Mouse (Mus musculus): ENCODE measurements around the gene Cyp2u1. TPM values are rescaled to one million over a fixed set of nuclear protein-coding genes. Genes with fewer than 3 reads are reported as not detected.
A peak's percentile ranks its signal among the peaks of the same experiment; 100 is the strongest.

Gene Cyp2u1
- total and polyA plus RNA-seq, 2 experiments from 2014 or later, result 21.4 to 47.2 TPM

- no peak overlapping the region for H3K9ac ChIP-seq (replicated peaks; ENCODE audit: low read depth, low read length)
- DNase-seq (ENCODE audit: low spot score) (no peak), ATAC-seq (ENCODE audit: insufficient read depth, low read depth) (no peak)
- H3K27ac ChIP-seq (ENCODE audit: low read depth), result no peak overlapping the region
- TF ChIP-seq EP300 (IDR thresholded peaks at IDR 0.05; ENCODE audit: low read depth), result no peak
- TF ChIP-seq CTCF (IDR thresholded peaks at IDR 0.05; ENCODE audit: low read depth), result peak; percentile 16; the same call in 1 of the 2 replicates
- H3K27me3 ChIP-seq (ENCODE audit: control insufficient read depth, insufficient read depth, low read length), result no peaks in the 10 kb centered on the region
- no peak overlapping the region for H3K4me3 ChIP-seq (ENCODE audit: low read depth, low read length)
- H3K4me1 ChIP-seq (ENCODE audit: control insufficient read depth, insufficient read depth), result peaks cover 11% of the 10 kb centered on the region
- H3K4me2 ChIP-seq (ENCODE audit: low read depth, low read length), result no peak overlapping the region
- peaks cover 22% of the 10 kb centered on the region; the same call in 1 of the 2 replicates for H3K36me3 ChIP-seq (replicated peaks; ENCODE audit: control insufficient read depth, insufficient read depth, low read length)
- 51% methylated on average over 3 of the region's 3 CpGs for WGBS
- no peaks in the 10 kb centered on the region for H3K9me3 ChIP-seq (replicated peaks; ENCODE audit: control insufficient read depth, low read length)
Observed at GRCm38 (mm10) chr3:131294503-131294902, 8.5 kb downstream of the Cyp2u1 start.

- H3K4me2 ChIP-seq (ENCODE audit: low read depth, low read length), result no peak overlapping the region
- H3K4me3 ChIP-seq (ENCODE audit: low read depth, low read length), result no peak overlapping the region
- no peak overlapping the region for H3K27ac ChIP-seq (ENCODE audit: low read depth)
- WGBS, result 74% methylated on average over 3 of the region's 3 CpGs
- no peak for DNase-seq (ENCODE audit: low spot score)
- H3K4me1 ChIP-seq (ENCODE audit: control insufficient read depth, insufficient read depth), result peaks cover 11% of the 10 kb centered on the region
- no peak for TF ChIP-seq EP300 (IDR thresholded peaks at IDR 0.05; ENCODE audit: low read depth)
- TF ChIP-seq CTCF (IDR thresholded peaks at IDR 0.05; ENCODE audit: low read depth), result no peak
- H3K9me3 ChIP-seq (replicated peaks; ENCODE audit: control insufficient read depth, low read length), result no peaks in the 10 kb centered on the region
- H3K36me3 ChIP-seq (replicated peaks; ENCODE audit: control insufficient read depth, insufficient read depth, low read length), result peaks cover 21% of the 10 kb centered on the region; the same call in 1 of the 2 replicates
- no peak overlapping the region for H3K9ac ChIP-seq (replicated peaks; ENCODE audit: low read depth, low read length)
- no peaks in the 10 kb centered on the region for H3K27me3 ChIP-seq (ENCODE audit: control insufficient read depth, insufficient read depth, low read length)
- no peak for ATAC-seq (ENCODE audit: insufficient read depth, low read depth)
Observed at GRCm38 (mm10) chr3:131292959-131293358, 10.1 kb downstream of the Cyp2u1 start.

- Histone ChIP-seq H3K4me3 (ENCODE audit: low read depth, low read length) (no peak overlapping the region), H3K4me1 (ENCODE audit: control insufficient read depth, insufficient read depth) (peaks cover 11% of the 10 kb centered on the region), H3K4me2 (ENCODE audit: low read depth, low read length) (no peak overlapping the region), H3K9me3 (replicated peaks; ENCODE audit: control insufficient read depth, low read length) (no peaks in the 10 kb centered on the region), H3K9ac (replicated peaks; ENCODE audit: low read depth, low read length) (no peak overlapping the region), H3K27ac (ENCODE audit: low read depth) (no peak overlapping the region), H3K27me3 (ENCODE audit: control insufficient read depth, insufficient read depth, low read length) (no peaks in the 10 kb centered on the region), H3K36me3 (replicated peaks; ENCODE audit: control insufficient read depth, insufficient read depth, low read length) (peaks cover 15% of the 10 kb centered on the region; the same call in 1 of the 2 replicates)
- TF ChIP-seq CTCF (IDR thresholded peaks at IDR 0.05; ENCODE audit: low read depth), result no peak
- no peak for TF ChIP-seq EP300 (IDR thresholded peaks at IDR 0.05; ENCODE audit: low read depth)
- DNase-seq (ENCODE audit: low spot score), result no peak
- no peak for ATAC-seq (ENCODE audit: insufficient read depth, low read depth)
- 81% methylated on average over 2 of the region's 2 CpGs for WGBS
Observed at GRCm38 (mm10) chr3:131292349-131292748, 10.7 kb downstream of the Cyp2u1 start.

- H3K27ac ChIP-seq (ENCODE audit: low read depth), result no peak overlapping the region
- peaks cover 12% of the 10 kb centered on the region; the same call in 1 of the 2 replicates for H3K36me3 ChIP-seq (replicated peaks; ENCODE audit: control insufficient read depth, insufficient read depth, low read length)
- no peak overlapping the region for H3K4me2 ChIP-seq (ENCODE audit: low read depth, low read length)
- H3K4me1 ChIP-seq (ENCODE audit: control insufficient read depth, insufficient read depth), result peaks cover 11% of the 10 kb centered on the region
- H3K4me3 ChIP-seq (ENCODE audit: low read depth, low read length), result no peak overlapping the region
- no peaks in the 10 kb centered on the region for H3K27me3 ChIP-seq (ENCODE audit: control insufficient read depth, insufficient read depth, low read length)
- H3K9ac ChIP-seq (replicated peaks; ENCODE audit: low read depth, low read length), result no peak overlapping the region
- WGBS, result 85% methylated on average over 4 of the region's 4 CpGs
- DNase-seq (ENCODE audit: low spot score), result no peak
- TF ChIP-seq EP300 (IDR thresholded peaks at IDR 0.05; ENCODE audit: low read depth) (no peak), CTCF (IDR thresholded peaks at IDR 0.05; ENCODE audit: low read depth) (no peak)
- no peaks in the 10 kb centered on the region for H3K9me3 ChIP-seq (replicated peaks; ENCODE audit: control insufficient read depth, low read length)
- ATAC-seq (ENCODE audit: insufficient read depth, low read depth), result no peak
Observed at GRCm38 (mm10) chr3:131291890-131292289, 11.1 kb downstream of the Cyp2u1 start.

- TF ChIP-seq CTCF (IDR thresholded peaks at IDR 0.05; ENCODE audit: low read depth), result no peak
- TF ChIP-seq EP300 (IDR thresholded peaks at IDR 0.05; ENCODE audit: low read depth), result no peak
- H3K4me1 ChIP-seq (ENCODE audit: control insufficient read depth, insufficient read depth), result peaks cover 12% of the 10 kb centered on the region
- H3K27me3 ChIP-seq (ENCODE audit: control insufficient read depth, insufficient read depth, low read length), result no peaks in the 10 kb centered on the region
- no peaks in the 10 kb centered on the region for H3K9me3 ChIP-seq (replicated peaks; ENCODE audit: control insufficient read depth, low read length)
- no peak overlapping the region for H3K4me3 ChIP-seq (ENCODE audit: low read depth, low read length)
- no peak overlapping the region for H3K27ac ChIP-seq (ENCODE audit: low read depth)
- DNase-seq (ENCODE audit: low spot score) (no peak), ATAC-seq (ENCODE audit: insufficient read depth, low read depth) (no peak)
- WGBS, result 87% methylated on average over 4 of the region's 4 CpGs
- H3K4me2 ChIP-seq (ENCODE audit: low read depth, low read length), result no peak overlapping the region
- H3K9ac ChIP-seq (replicated peaks; ENCODE audit: low read depth, low read length), result no peak overlapping the region
- H3K36me3 ChIP-seq (replicated peaks; ENCODE audit: control insufficient read depth, insufficient read depth, low read length), result no peaks in the 10 kb centered on the region
Observed at GRCm38 (mm10) chr3:131274151-131274550, 28.9 kb downstream of the Cyp2u1 start.
